Mouse (Mus musculus): ENCODE measurements at regions not wholly inside any gene's neighbourhood (a gene's known extent, or its start where the extent isn't known, plus 50 kb on each side); places are given as distances from the start of the nearest gene placed in this dataset.

GRCm38 (mm10) chr8:126706247-126706646 lies 112.5 kb upstream of the Irf2bp2 start:
- no peak for DNase-seq

DNA sequence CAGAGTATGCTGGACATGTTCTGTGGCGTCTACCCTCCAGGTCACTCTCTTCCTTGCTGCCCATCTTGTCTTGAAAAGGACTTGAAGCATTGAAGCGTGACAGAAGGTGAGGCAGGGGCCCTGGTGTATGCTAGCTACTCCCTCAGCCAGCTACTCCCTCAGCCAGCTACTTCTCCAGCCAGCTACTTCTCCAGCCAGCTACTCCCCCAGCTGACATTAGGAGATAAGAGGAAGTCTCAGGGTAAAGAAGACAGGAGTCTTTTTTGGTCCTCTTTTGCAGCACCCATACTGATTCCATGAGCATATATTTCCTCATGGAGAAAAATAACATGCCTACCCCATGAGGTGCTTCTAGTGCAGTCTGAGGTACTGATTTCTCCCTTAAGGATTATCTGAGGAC lies 111.6 kb upstream of the Irf2bp2 start:
- DNase-seq: no peak

DNA sequence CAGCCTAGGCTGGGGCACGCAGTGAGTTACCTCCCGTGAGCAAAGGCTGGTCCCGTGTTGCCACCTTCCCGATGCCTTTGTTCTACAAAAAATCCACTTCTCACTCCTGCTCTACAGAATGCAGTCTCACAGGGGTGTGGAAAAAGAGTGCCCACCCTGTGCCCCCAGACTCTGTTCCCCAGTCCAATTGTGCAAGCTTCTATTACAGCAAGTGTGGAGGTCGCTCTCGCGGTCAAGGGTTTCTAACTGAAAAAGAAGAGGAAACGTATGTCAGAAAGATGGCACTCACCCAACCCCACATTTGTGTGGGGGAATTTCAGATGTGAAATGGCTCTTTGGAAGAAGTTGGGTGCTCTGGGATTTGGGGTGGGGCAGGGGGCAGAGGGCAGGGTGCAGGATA lies 110.9 kb upstream of the Irf2bp2 start:
- no peak for DNase-seq

GRCm38 (mm10) chr8:126703546-126703945 lies 109.8 kb upstream of the Irf2bp2 start:
- no peak for DNase-seq

DNA sequence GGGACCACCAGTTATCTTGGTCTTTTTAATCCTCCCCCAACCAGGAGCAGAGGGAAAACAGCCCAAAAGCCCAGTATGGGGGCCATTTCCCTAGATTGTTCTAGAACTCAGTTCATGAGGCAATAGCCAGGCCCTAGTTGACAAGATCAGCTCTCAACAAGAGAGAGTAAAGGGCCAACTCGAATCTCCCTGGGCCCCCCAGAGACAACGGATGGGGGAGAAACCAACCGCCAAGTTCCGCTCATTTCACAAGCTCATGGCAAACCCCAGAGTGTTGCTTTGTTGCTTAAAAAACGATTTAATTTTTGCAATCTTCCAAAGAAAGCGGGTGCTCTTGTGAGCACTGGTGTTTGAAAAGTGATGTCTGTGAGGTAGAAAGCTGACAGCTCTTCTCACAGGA lies 108.5 kb upstream of the Irf2bp2 start:
- DNase-seq: no peak

DNA sequence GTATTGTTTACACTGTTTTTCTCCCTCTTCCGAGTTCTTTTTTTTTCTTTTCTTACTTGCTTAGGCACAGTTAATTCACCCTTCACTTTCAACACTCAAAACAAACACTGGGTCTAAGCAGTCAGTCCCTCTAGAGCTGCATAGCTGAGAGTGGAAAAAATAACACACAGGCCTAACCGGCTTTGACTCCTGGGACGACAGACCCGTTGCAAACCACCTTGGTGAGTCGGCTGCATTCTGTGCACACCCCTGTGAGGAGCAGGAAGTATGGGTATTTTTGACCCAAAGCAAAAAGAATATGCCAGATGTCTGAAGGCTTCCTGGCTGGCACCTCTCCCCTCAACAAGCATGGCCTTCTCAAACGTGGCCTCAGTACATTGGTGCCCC lies 105.6 kb upstream of the Irf2bp2 start:
- no peak for DNase-seq

GRCm38 (mm10) chr8:126698601-126699388 lies 105.0 kb upstream of the Irf2bp2 start:
- DNase-seq: no peak

- DNase-seq: no peak
These were observed 102.7 kb upstream of the Irf2bp2 start for GRCm38 (mm10) chr8:126696346-126697010.

- no peak for DNase-seq
These were observed 100.6 kb upstream of the Irf2bp2 start for GRCm38 (mm10) chr8:126694370-126694769.

DNA sequence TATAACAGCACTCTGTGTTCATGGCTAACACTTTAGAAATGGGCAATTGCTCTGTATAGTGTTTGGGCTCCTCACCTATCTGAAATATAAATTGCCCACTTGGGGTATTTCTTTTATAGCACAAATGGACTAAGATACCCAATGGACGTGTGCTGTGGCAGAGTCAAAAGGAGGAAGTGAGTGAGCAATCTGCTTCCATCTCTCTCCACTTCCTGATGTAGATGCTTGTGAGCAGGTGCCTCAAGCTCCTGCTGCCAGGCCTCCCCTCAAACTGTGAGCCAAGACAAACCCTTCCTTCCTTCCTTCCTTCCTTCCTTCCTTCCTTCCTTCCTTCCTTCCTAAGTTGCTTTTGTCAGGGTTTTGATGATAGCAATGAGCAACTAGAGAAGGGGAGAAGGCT lies 99.9 kb upstream of the Irf2bp2 start:
- no peak for DNase-seq

GRCm38 (mm10) chr8:126692711-126693110 lies 98.9 kb upstream of the Irf2bp2 start:
- DNase-seq: no peak

DNA sequence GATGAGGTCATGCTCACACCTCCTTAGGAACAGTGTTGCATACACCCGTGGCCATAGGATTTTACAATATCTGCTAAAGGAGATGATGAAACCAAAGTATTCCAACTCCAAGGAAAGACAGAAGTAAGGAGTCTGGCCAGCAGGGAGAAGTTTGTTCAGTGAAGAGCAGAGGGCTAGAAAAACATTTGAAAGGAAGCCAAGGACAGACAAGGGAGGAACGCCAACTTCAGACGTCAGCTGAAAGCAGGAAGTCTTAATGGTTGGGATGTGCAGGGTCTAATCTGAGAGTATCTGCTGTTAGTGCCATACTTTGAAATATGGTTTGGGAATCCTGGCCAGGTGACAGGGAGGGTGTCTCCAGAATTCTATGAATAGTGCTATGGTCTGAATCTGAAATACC lies 98.5 kb upstream of the Irf2bp2 start:
- DNase-seq: peak; percentile 44

GRCm38 (mm10) chr8:126688450-126688849 lies 94.7 kb upstream of the Irf2bp2 start:
- DNase-seq: no peak

DNA sequence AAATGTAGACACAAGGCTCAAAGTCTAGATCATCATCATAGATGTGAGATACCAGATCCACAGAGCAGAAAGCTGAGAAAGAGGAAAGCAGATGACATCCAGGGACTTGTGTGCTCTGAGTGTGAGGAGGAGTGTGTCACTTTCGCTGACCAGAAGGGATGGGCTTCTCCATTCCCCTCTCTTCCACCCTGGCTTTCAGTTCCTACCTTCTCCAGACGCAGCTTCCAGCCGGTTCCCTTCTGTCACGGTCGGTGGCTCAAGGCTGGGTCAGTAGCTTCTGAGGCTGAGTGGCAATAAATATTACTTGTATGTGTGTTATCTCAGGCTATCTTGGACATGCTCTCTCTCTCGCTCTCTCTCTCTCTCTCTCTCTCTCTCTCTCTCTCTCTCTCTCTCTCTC lies 94.2 kb upstream of the Irf2bp2 start:
- no peak for DNase-seq

- no peak for DNase-seq
These were observed 93.0 kb upstream of the Irf2bp2 start for GRCm38 (mm10) chr8:126686827-126687226.

DNA sequence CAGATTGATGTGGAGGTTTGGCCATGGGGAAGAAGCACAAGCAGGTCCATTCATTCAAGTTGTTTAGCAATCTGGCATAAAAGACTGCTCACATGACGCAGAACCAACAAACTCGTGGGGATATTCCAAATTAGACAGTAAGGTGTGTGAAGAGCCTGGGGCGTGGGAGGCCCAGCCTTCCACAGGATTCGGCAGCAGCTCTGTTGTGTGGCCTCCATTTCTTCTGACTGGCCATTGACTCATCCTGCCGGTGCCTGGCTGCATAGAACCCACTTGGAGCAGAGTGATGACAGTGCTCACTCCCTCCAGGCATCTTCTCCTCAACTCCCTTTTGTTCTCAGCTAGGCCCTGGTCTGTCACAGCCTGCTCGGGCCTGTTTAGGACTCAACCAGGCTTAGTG lies 91.6 kb upstream of the Irf2bp2 start:
- no peak for DNase-seq

DNA sequence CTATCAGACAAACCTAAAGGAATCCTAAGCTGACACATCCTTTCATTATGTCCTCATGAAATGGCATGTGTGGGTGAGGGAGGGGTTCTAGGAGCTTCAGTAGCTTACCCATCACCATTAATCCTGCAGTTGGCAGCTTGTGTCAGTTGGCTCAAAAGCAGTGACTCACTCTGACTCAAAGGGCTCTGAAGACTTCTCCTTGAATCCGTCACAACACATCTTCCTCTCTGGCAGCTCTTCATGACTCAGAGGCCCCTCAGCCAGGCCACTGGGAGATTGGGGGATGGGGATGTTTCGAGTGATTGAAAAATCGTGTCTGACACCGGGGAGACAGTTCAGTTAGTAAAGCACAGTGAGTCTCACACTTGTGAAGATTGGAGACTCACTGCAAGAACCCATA lies 90.2 kb upstream of the Irf2bp2 start:
- DNase-seq: no peak

DNA sequence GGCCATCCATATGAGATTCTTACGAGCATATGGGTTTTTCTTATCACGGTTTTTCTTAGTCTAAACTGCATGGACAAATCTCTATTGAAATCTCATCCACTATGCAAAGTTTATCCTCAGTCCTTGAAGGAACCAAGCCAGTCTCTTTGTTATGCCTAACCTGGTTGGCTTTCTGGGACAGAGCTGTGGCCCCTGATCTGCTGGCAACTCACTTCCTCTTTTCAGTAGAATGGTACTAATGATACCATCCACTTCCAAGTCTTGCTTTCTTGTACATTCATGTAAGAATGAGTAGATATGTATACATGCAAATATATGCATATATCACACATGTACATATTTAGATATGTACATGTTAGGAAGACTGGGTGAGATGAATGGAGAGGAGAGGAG lies 89.8 kb upstream of the Irf2bp2 start:
- no peak for DNase-seq

GRCm38 (mm10) chr8:126682817-126683554 lies 89.2 kb upstream of the Irf2bp2 start:
- no peak for DNase-seq

- no peak for DNase-seq
These were observed 88.3 kb upstream of the Irf2bp2 start for GRCm38 (mm10) chr8:126681948-126682651.

DNA sequence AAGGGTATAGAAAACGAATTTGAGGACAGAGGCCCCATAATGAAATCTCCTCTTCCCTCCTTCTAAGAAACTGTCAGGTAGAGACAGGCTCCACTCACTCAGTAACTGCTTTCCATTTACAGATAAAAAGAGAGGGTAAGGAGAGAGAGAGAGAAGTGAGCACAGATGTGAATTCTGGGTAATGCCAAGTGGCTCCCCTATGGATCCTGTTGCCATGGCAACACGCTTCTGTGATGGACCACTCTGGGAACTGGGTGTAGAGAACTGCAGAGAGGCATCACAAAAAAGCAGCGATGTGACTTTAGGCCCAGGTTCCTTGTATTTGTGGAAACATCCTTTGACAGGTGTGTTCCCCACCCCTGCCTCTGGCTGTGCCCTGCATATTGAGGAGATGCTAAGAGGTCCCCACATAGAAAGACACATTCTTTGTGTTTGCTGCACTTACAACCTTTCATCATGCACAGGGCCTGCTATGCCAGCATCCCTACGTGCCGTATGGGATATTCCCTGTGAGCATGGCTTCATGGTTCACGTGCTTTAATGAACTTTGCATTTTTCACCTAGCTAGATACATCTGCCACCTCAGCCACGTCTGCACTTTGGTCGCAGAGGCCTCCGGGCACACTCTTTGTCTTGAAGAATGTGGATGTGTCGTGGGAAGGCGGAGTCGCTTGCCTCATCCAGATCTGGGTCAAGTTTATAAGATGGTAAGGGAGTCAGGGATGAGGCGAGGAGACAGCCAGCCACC lies 84.4 kb upstream of the Irf2bp2 start:
- DNase-seq: peak; percentile 33

DNA sequence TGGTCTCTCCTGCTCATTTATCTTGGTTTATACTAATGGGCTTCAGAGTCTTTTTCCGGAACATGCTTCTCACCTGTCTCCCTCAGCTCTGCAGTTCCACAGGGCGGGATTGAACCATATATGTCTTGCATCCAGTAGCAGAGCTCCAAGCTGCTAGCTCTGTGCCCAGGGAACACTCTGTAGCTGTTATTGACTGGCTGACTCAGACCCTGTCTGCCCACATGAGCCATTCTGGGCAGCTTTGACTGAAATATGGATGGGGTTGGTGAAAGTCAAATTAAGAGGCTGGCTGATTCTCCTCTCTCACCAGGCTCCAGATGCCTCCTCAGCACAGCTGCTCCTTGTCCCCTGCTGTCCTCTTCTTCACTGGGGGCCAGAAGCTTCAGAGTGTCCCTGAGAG lies 81.4 kb upstream of the Irf2bp2 start:
- no peak for DNase-seq

Data from kidney, adult 11 months (tissue).